Comparison of ENCODE assay signal across 17 mouse cellular contexts in the genomic region with DNA sequence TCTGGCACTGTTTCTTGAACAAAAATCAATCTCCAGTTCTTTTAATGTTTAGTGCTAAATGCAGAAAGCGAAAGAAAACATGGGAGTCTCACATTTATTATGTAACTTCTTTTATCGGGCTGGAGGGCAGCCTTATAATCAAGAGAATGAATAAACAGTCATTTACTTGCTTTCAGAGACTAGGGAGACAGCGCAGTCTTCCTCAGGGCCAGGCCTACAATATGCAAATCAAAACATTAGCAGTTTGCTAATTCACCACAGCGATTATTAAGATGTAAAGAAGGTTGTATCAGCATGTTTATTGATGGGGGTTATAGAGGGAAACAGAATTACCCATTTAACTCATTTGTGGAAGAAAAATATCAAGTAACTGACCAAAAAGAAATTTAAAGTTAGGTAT.
"Had no signal": no experiment of that assay in that cellular context is flagged by ENCODE, and none has a peak within 500 bp of the region (broad histone marks: within the 10 kb centered on the region; RNA-seq: fewer than 3 reads in every experiment).

No protein-coding gene starts in this region.

- H3K27me3 ChIP-seq: lung, embryonic 15.5 days; megakaryocyte, embryonic 14.5 days; midbrain, embryonic 13.5 days; midbrain, embryonic 15.5 days; neural tube, embryonic 12.5 days; stomach, embryonic 15.5 days had no signal

- H3K4me3 ChIP-seq: lung, embryonic 15.5 days; megakaryocyte, embryonic 14.5 days; midbrain, embryonic 13.5 days; midbrain, embryonic 15.5 days; neural tube, embryonic 12.5 days; stomach, embryonic 15.5 days had no signal

- H3K27ac ChIP-seq: lung, embryonic 15.5 days; macrophage; midbrain, embryonic 13.5 days; midbrain, embryonic 15.5 days; neural tube, embryonic 12.5 days; stomach, embryonic 15.5 days; stomach, postnatal 0 days had no signal

- ATAC-seq: lung, postnatal 0 days; midbrain, embryonic 13.5 days; midbrain, embryonic 15.5 days had no signal

- H3K4me2 ChIP-seq: lung, embryonic 15.5 days; midbrain, embryonic 11.5 days; midbrain, embryonic 13.5 days; midbrain, embryonic 15.5 days; neural tube, embryonic 12.5 days; stomach, embryonic 15.5 days had no signal

- DNase-seq: lung, adult 2 months; lung, postnatal 14 days; lung, postnatal 36 days; right cerebral cortex, postnatal 14 days; thymus, adult 2 months; thymus, postnatal 25 days; thymus, postnatal 4 days had no signal

- H3K9ac ChIP-seq: lung, embryonic 15.5 days; midbrain, embryonic 13.5 days; midbrain, embryonic 15.5 days; neural tube, embryonic 12.5 days; stomach, embryonic 15.5 days had no signal

- H3K36me3 ChIP-seq: lung, embryonic 15.5 days; midbrain, embryonic 13.5 days; midbrain, embryonic 15.5 days; neural tube, embryonic 12.5 days; stomach, embryonic 15.5 days had no signal

- H3K4me1 ChIP-seq: lung, embryonic 15.5 days; megakaryocyte, embryonic 14.5 days; midbrain, embryonic 13.5 days; midbrain, embryonic 15.5 days; neural tube, embryonic 12.5 days; stomach, embryonic 15.5 days had no signal

- H3K9me3 ChIP-seq: lung, embryonic 15.5 days; megakaryocyte, embryonic 14.5 days; midbrain, embryonic 13.5 days; midbrain, embryonic 15.5 days; neural tube, embryonic 12.5 days; stomach, embryonic 15.5 days had no signal
